Mouse (Mus musculus) induced T-regulatory cell, adult 2 months (primary cell): ENCODE results near the gene Atp2b2.

Experiments used
- DNase-seq: peaks from one replicate; pipeline ENCODE4 v3.0.0-alpha.2; 2012; ENCODE audit warnings: low read depth

The Atp2b2 gene

DNA sequence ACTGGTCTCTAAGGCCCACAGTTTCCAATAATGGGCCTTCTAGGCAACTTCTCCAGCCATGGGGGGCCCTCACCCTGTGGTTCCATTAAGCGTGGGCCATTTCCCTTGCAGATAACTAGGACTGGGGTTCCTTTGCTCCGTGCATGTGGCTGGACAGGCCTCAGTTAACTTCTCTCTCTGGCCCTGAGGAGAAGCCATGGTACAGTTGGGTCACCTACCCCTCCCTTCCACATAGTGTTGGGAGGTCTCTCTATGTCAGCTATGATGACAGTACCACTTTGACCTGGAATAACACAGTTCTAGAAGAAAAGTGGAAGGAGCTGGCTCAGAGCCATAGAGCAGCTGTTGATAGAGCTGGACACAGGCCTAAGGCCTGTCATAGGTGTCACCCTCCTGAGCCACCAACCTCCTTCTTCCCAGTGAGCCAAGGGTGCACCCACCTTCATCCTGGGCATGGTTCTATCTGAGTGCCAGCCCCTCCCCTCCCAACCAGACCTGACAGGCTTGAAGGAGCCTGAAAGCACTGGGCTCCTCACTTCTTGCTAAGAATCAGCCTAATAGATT is 185.0 kb downstream of the Atp2b2 start:
- DNase-seq = no peak

DNA sequence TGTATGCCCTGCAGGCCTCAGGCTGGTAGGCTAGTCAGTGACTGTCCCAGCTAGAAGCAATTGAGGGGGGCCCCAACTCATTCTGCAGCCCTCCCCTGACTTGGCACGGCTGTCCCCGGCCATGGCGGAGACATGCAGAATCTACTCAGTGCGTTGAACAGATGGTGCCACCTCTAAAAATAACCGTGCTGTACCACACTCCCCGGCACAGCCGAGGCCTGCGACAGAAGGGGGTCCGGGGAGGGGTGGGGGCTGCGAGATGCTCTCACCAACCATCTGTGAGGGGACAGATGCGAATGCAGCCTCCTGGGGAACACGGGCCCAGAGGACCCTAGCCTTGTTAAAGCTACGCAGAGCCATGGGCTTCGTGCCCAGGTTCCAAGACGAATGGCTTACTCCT is 185.6 kb downstream of the Atp2b2 start:
- DNase-seq = no peak

DNA sequence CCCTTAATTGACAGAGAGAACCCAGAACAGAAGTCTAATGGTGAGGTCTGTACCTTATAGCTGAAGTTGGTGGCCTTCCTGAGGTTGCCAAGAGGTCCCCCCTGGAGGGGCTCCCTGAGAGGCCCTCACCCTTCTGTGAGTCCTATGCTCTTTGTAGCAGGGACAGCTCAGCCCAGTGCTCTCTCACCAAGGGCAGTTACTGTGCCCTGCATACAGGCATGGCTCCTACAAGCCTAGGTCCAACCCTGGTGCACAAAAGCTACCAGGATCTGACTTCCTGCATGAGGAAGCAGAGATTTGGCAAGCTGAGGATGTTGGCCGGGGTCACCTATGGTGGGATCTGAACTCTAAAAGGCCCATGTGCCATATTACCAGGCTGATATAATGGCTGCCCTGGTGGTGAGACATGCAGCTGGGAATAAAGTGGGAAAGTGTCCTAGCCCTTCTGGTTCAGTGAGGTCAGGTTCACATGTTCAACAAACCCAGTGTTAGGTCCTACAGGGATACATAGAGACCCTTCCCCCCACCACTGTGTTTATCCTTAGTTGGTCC is 186.2 kb downstream of the Atp2b2 start:
- DNase-seq = no peak

DNA sequence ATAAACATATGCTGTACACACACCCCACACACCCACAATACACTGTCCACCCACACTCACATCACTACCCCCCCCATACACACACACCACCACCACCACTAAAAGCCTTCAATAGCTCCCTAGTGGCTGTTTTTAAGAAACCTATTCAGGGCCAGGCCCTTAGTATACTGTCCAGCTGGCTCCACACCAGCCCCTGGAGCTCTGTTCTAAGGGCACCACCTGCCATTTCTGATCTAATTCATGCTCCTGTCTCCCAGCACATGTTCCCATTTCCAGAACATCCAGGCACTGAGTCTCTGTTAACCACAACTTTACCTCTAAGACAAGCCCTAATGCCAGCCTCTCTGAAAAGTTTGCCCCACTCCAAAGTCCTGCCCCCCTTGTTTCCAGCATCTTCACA is 186.8 kb downstream of the Atp2b2 start:
- no peak for DNase-seq

DNA sequence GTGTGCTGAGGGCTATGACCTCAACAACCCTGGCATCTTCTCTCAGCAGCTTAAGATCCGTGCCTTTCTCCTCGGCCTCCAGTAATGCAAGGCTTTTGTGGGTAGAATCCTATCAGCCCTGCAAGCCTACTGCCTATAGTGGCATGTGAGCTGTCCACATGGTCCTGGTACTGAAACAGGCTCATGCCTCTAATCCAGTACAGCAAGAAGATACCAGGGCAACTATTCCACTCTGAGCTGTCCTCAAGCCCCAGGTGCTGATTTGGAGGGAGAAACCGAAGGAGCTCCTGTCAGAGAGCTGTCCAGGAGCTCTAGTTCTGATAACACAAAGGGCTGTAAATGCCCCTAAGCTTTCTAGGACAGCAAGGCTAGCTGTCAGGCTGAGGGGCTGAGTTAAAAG is 190.1 kb downstream of the Atp2b2 start:
- peak; percentile 7 for DNase-seq

DNA sequence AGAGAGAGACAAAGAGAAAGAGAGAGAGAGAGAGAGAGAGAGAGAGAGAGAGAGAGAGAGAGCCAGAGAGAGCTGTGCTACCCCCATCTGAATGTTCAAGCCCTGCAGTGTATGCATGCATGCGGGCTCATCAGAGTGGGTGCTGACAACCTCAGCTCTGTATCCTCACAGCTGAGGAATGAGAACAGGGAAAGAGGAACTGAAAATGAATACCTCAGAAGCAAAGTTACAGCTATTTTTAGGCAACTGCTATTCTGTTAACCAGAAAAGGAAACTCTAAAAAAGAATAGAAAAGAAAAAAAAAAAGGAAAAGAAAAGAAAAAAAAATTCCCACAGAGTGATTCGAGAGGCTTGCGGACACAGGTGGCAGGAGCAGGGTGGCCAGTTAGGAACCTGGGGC is 192.6 kb downstream of the Atp2b2 start:
- no peak for DNase-seq

DNA sequence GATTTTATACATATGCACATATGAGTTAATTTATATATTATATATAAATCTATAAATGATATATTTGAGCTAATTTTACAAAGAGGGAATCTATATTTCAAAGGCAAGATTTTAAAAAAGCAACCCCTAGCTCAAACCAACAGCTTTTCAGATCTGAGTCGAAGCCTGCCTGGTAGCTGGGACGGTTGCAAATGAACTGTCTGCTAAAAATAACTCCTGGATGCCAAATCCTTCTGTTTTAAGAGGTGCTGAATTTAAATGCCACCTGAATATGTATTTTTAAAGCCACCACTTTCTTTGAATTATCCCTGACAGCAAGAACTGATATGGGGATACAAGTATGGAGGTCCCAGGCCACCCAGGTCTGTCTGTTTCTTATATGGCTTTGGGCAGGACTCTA is 193.8 kb downstream of the Atp2b2 start:
- no peak for DNase-seq

DNA sequence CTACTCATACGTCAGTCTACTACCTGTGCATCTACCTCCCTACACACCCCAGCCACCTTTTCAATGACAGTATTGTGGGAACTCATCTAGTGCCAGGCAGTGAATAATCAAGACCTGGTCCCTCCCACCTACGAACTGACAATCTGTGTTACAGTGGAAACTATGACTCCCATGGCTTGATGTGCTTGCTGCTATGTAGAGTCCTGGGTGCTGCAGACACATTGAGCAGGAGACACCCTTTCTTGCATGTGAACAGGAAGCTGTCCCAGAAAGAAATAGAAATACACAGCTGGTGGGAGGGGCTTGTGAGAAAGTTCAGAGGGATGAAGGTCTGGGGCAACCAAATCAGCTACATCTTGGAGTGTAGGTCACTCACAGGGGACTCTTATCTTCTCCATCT is 195.3 kb downstream of the Atp2b2 start:
- no peak for DNase-seq

DNA sequence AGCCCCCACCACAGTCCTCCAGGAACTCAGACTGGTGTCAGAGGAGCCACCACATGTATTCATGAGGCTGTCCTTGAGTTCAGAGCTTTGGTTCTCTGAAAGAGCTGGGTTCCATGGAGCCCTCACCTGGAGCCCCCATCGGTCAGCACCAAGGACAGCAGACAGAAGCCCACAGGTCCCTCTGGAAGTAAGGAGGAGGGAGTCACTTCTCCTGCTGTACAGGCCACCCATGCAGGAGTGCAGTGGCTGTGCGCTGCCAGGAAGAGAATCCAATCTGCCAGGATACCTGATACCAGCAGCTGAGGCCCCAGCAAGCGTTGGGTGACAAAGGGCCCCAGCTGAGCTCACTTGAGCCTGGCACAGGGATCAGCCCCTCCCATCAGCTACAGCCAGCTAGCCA is 199.2 kb downstream of the Atp2b2 start:
- DNase-seq = no peak

DNA sequence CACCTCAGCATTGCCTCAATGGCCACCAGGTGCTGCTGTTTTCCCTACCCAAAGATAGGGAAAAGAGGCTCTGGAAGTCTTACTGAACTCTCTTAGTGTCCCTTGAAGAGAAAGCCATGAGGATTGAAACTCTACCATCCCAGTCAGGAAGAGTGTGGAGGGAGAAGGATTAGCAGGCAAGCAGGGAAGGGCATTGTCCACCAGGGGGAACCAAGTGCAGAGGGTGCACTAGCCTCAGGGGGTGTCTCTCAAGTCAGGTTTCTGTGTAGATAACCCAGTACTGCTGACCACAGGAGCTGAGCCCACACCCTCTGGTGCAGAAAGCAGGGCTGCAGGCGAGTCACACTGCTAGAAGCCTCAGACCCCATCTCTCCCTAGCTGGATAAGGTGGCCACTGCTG is 203.9 kb downstream of the Atp2b2 start:
- DNase-seq = no peak

DNA sequence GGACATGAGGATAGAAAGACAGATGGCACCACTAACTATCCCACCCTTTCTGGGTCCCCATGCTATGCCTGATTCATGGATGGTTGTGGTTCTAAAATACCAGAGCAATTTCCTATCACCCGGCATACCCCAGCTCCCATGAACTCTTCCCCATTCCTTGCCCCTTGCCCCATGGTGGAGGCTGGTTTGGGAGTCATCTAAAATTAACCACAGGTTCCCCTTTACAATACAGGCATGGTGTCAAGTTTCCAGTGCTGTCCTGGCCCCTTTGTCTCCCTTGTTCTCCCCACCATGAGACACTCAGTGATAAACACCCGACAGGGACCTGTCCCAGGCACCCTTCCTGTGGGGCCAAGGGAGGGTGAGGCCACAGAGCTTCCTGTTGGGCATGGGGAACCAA is 204.7 kb downstream of the Atp2b2 start:
- DNase-seq = no peak

DNA sequence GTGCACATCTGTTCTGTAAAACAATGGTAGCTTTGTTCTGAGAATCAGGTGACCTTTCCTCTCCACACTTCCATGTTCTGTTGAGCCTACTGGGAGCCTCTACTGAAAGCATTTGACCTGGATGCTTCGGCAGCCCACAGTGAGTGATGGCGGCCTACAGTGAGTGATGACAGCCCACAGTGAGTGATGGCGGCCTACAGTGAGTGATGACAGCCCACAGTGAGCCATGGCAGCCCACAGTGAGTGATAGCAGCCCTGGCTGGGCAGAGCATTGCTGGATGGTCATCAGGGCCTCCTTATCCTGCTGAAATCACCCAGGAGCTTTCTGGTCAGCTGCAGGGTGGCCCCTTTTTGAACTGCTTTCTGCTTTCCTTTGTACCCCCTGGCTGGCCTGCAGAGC is 205.9 kb downstream of the Atp2b2 start:
- DNase-seq = no peak

DNA sequence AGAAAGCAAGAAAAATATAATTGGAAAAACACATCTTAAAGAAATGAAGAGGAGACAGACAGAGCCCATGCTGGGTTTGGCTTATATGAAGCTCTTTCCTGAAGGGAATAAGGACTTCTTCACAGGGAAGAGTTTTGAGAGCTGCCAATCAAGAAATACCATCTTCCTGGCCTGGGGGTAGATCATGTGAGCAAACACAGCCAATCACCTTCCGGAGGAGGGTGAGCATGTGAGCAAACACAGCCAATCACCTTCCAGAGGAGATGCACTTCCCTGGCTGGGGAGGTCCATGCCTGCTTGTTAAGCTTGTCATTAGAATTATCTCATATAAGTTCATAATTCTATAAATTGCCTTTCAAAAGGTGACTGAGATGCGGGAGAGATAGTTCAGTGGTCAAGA is 211.9 kb downstream of the Atp2b2 start:
- DNase-seq = no peak

DNA sequence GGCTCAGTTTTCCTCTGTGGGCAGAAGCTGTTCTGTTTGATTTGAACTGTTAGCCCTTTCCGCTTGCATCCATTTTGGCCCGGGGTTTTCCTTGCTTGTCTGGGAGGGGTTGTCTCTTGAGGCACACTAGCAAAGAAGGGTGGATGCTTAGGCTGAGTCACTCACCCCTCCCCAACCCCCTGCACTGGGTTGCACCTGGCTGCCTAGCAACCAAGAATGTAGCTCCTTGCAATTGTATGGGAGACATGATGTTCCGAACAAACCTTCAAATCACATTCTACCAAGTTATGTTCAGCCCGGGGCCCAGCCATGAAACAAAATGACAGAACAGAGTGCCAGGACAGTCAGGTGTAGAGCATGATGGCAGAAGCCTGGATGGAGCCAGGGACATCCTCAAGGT is 215.1 kb downstream of the Atp2b2 start:
- DNase-seq = no peak

DNA sequence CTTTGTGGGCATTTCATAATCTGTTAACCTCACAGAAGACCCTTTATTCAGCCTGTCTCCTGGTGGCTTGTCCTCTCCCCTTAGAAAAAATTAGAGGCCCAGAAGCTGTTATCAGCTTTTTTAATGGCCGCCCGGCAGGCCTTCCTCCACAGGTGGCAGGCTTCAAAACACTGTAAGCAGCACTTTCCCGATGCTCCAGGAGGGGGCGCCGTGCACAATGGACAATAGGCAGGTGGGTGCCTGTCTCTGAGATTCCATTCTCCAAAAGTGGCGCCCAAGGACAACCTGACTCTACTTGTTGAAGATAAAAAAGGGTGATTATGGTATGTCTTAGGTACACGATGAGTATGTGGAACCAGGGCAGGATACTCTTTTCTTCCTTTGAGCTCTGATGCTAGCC is 220.0 kb downstream of the Atp2b2 start:
- DNase-seq = peak; percentile 40

DNA sequence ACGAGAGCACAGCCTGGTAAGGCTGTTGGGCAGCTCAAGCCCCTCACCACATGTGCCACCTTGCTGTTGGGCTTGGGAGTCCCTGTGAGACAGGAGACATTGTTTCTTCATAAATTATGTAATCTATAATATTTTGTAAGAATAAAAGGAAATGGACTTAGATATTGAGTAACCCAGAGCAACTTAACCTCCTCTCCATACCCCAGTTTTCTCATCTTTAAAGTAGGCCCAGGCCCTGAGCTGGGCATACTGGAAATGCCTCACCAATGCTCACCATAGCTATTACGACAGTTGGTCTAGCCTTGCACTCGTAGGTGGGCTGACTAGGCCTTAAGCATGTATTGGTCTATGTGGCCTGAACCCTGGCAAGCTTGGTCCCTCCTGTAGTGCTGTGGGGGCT is 225.7 kb downstream of the Atp2b2 start:
- no peak for DNase-seq

DNA sequence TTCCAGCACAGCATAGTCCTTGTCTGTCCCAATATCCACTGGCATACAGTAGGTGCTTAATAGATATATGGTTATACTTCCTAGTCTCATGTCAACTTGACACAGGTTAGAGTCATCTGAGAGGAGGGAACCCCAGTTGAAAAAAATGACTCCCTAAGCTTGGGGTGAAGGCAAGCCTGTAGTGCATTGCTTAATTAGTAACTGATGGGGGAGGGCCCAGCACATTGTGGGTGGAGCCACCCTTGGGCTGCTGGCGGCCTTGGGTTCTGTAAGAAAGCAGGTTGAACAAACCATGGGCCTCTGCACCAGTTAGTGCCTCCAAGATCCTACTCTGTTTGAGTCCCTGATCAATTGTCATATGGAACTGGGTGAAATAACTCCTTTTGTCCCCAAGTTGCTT is 231.0 kb downstream of the Atp2b2 start:
- DNase-seq = no peak

DNA sequence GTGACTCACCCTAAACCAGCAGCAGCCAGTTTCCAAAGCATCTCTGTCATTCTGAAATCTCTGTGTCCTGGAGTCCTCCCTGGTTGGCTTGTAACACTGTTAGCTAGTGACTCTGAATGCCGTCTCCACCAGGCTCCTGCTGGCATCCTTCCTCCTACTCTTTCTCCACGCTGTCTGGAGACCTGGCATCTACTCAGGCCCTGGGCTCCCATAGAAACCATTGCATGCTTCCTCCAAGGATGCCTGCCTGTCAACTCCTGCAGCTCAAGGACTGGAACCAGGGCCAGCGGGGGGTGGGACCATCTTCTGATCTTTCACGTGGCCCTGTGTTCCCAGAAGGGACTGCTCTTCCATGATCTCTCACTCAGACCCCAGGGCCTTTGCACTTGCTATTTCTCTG is 231.7 kb downstream of the Atp2b2 start:
- DNase-seq = no peak

DNA sequence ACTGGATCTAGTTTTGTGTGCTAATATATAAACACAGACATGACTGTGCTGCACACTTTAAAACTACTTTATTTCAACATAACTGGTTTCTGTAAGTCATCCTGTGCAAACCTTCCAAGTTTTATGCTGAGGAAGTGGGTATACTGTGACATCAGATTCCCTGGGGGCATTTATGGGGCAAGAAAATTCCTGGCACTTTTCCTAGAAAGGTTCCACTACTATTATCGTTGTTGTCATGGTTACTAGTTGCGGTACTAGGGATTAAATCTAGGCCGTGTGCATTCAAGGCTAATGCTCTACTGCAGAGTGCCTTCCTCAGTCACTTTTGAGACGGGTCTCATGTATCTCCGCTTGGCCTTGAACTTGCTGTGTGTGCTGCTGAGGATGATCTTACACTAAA is 236.2 kb downstream of the Atp2b2 start:
- no peak for DNase-seq

DNA sequence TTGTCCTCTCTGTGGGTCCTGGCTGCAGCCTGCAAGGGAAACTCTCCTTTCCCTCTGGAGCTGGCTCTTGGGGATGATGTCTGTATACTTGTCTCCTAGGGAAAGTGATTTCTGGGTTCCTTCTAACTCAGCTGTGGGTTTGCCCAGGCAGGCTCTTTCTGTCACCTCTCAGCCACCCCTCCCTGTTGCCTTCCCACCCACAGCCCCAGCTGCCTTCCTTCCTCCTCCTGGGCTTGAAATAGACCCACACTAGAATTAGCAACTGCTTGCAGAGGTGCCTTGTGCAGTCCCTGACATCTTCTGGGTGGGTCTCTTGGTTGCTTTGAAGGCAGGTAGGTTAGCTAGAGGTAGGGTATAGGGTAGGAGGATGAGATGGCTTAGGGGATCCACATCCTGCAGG is 241.2 kb downstream of the Atp2b2 start:
- DNase-seq = no peak

DNA sequence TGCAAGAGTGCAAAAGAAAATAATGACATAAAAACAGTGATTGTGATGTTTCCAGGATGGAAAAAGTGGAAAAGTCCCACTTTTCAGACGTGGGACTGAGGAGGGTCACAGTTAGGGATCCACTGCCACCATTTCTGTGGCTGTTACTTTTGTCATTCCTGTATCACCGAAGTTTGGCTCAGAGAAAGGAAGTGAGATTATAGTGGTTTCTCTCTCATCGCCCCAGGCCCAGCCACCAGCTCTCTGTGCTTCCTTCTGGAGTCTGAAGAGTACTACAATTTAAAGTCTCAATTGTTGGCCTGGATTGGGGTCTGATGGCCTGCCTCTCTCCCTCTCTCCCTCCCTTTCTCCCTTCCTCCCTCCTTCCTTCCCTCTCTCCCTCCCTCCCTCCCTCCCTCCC is 242.5 kb downstream of the Atp2b2 start:
- DNase-seq = no peak

DNA sequence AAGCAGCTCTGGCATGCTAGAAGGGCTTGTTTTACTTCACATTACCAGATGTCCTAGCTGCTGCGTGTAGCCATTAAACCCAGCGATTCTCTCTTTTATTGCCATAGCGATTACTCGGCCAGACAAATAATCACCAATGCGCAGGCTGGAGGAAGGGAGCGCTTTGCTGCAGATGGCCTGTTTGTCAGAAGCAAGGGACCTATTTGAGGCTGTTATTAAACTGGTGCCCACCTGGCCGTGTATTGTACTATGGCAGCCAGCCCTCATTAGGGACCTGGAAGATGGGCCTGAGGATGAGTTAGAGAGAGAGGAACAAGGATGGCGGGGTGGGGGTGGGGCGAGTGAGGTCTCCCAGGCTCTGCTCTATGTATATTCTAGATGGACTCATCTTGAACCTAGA is 243.1 kb downstream of the Atp2b2 start:
- no peak for DNase-seq

DNA sequence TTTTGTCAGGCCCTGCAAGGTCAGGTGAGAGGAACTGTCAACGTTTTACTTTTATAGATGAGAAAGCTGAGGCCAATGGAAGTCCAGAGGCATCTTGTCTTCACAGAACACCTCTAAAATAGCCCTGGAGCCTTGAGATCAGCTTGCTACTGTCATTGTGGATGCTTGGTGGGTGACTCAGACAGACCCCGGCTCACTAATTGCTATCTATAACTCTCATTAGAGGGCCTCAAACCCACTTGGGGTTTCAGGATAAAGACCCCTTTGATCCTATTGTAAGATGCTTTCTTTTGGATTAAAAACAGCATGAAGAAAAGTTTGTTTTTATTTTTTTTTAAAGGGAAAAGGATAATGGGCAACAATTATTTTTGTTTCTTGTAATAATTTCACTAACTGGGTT is 243.5 kb downstream of the Atp2b2 start:
- DNase-seq = no peak

DNA sequence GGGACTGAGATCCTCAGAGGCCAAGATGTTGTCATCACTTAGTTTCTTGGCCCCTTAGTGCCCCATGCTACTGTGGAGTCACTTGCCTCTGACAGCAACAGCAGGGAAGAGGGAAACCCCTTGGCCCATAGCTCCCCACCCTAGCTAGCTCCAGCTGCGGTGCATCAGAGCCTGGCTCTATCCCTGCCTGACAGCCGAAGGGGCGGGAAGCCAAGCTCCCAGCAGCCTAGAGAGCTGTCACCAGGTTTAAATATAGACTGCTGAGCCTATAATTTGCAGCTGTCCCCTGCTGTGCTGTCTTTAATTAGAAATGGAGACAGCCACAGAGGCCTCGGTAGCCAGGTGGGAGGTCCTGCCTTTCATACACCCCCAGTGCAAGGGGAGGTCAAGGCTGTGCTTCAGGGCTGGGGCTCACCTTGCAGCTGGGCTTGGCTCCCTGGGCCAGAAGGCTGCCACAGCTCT is 247.1 kb downstream of the Atp2b2 start:
- DNase-seq = no peak

DNA sequence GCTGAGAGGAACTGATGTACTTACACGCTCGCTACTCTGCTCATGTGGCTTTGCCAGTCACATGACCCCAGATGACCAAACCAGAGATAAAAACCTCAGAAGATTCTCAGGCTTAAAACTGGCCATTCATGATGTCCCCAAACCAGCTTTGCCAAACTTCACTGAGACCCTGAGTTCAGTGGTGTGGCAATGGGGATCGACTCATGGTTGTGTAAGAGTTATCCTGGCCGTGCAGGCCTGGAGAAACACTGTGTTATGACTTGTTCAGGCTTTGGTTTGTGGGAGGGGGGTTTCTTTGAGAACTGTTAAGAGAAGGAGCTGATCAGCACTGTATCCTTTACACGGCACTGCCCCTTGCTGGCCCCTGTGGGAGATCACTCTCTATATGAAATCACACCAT is 250.0 kb downstream of the Atp2b2 start:
- DNase-seq = no peak
